Mouse (Mus musculus): ENCODE data around the gene Myh14. TPM values are rescaled to one million over a fixed set of nuclear protein-coding genes. Genes with fewer than 3 reads are reported as not detected.
A peak's percentile ranks its signal among the peaks of the same experiment; 100 is the strongest.

Gene Myh14
- total and polyA plus RNA-seq, 3 experiments = under 0.01 to 0.08 TPM; not detected in 1

GRCm38 (mm10) chr7:44649990-44650389 is 20.7 kb downstream of the Myh14 start:
- Histone ChIP-seq H3K9ac (ENCODE audit: control insufficient read depth, low read depth, low read length, poor library complexity, severe bottlenecking) (no peak overlapping the region), H3K27me3 (ENCODE audit: control insufficient read depth in 1 of 2, insufficient read depth in 2 of 2, low read length in 2 of 2) (no peaks in the 10 kb centered on the region), H3K9me3 (replicated peaks; ENCODE audit: insufficient read depth, low read length) (no peaks in the 10 kb centered on the region), H3K79me2 (ENCODE audit: control insufficient read depth, insufficient read depth, low read length, poor library complexity) (no peaks in the 10 kb centered on the region), H3K36me3 (ENCODE audit: control insufficient read depth in 1 of 2, insufficient read depth in 2 of 2, low read length in 2 of 2) (no peaks in the 10 kb centered on the region), H3K4me3 (ENCODE audit: control insufficient read depth in 1 of 2, insufficient read depth in 1 of 2, low read depth in 2 of 2, low read length in 2 of 2) (no peak overlapping the region), H3K4me1 (ENCODE audit: control insufficient read depth in 1 of 2, insufficient read depth in 2 of 2, low read length in 2 of 2) (no peaks in the 10 kb centered on the region), H3K27ac (ENCODE audit: control insufficient read depth, low read depth, low read length) (no peak overlapping the region)
- TF ChIP-seq E2F4 (IDR thresholded peaks at IDR 0.05; ENCODE audit: borderline replicate concordance, low read depth, low read length) (no peak), POLR2A (IDR thresholded peaks at IDR 0.05; ENCODE audit: control insufficient read depth in 1 of 2, insufficient read depth in 1 of 2, low read depth in 1 of 2, low read length in 2 of 2, poor library complexity in 1 of 2) (no peak), MAFK (IDR thresholded peaks at IDR 0.05; ENCODE audit: borderline replicate concordance, low read depth, low read length) (no peak), MYC (IDR thresholded peaks at IDR 0.05; ENCODE audit: low read depth, low read length) (no peak), ZC3H11A (IDR thresholded peaks at IDR 0.05; ENCODE audit: low read depth, low read length) (peak; percentile 9; the same call in 1 of the 2 replicates), TCF12 (IDR thresholded peaks at IDR 0.05; ENCODE audit: low read depth, low read length) (no peak), ZNF384 (IDR thresholded peaks at IDR 0.05; ENCODE audit: low read depth, low read length) (no peak), CTCF (IDR thresholded peaks at IDR 0.05 in 2 of 3, conservative IDR thresholded peaks at IDR 0.05 in 1 of 3; ENCODE audit: control insufficient read depth in 1 of 3, insufficient read depth in 1 of 3, low read depth in 2 of 3, low read length in 3 of 3, poor library complexity in 1 of 3, severe bottlenecking in 1 of 3) (peak; percentile 73 to 88 (median 86)), RAD21 (IDR thresholded peaks at IDR 0.05; ENCODE audit: low read depth, low read length) (peak; percentile 53), NRF1 (IDR thresholded peaks at IDR 0.05; ENCODE audit: insufficient read depth, low read depth, low read length, poor library complexity, severe bottlenecking) (no peak), USF1 (IDR thresholded peaks at IDR 0.05; ENCODE audit: low read depth, low read length) (no peak), TAL1 (IDR thresholded peaks at IDR 0.05; ENCODE audit: low read length) (no peak), CHD2 (IDR thresholded peaks at IDR 0.05; ENCODE audit: low read length) (no peak), ETS1 (IDR thresholded peaks at IDR 0.05; ENCODE audit: low read depth, low read length) (no peak), SMC3 (IDR thresholded peaks at IDR 0.05; ENCODE audit: low read depth, low read length) (peak; percentile 52), MXI1 (IDR thresholded peaks at IDR 0.05; ENCODE audit: low read depth, low read length) (no peak), UBTF (IDR thresholded peaks at IDR 0.05; ENCODE audit: borderline replicate concordance, insufficient read depth, low read depth, low read length) (no peak)
- peak; percentile 52 for DNase-seq (ENCODE audit: low read depth, low spot score)

GRCm38 (mm10) chr7:44649094-44649610 is 21.5 kb downstream of the Myh14 start:
- no peaks in the 10 kb centered on the region for H3K9me3 ChIP-seq (replicated peaks; ENCODE audit: insufficient read depth, low read length)
- DNase-seq (ENCODE audit: low read depth, low spot score) = no peak
- no peaks in the 10 kb centered on the region for H3K4me1 ChIP-seq (ENCODE audit: control insufficient read depth in 1 of 2, insufficient read depth in 2 of 2, low read length in 2 of 2)
- no peaks in the 10 kb centered on the region for H3K79me2 ChIP-seq (ENCODE audit: control insufficient read depth, insufficient read depth, low read length, poor library complexity)
- H3K9ac ChIP-seq (ENCODE audit: control insufficient read depth, low read depth, low read length, poor library complexity, severe bottlenecking) = no peak overlapping the region
- H3K36me3 ChIP-seq (ENCODE audit: control insufficient read depth in 1 of 2, insufficient read depth in 2 of 2, low read length in 2 of 2) = no peaks in the 10 kb centered on the region
- no peak for TF ChIP-seq MYB (IDR thresholded peaks at IDR 0.05; ENCODE audit: low read depth, low read length)
- no peak for TF ChIP-seq E2F4 (IDR thresholded peaks at IDR 0.05; ENCODE audit: borderline replicate concordance, low read depth, low read length)
- TF ChIP-seq POLR2AphosphoS5 (IDR thresholded peaks at IDR 0.05; ENCODE audit: borderline replicate concordance, low read depth, low read length) = no peak
- TF ChIP-seq ZMIZ1 (IDR thresholded peaks at IDR 0.05; ENCODE audit: low read depth, low read length) = no peak
- no peaks in the 10 kb centered on the region for H3K27me3 ChIP-seq (ENCODE audit: control insufficient read depth in 1 of 2, insufficient read depth in 2 of 2, low read length in 2 of 2)
- no peak overlapping the region for H3K4me3 ChIP-seq (ENCODE audit: control insufficient read depth in 1 of 2, insufficient read depth in 1 of 2, low read depth in 2 of 2, low read length in 2 of 2)
- H3K27ac ChIP-seq (ENCODE audit: control insufficient read depth, low read depth, low read length) = no peak overlapping the region

Measured in MEL (cell line).